ENCODE assay signal across 27 mouse cellular contexts in the genomic region with DNA sequence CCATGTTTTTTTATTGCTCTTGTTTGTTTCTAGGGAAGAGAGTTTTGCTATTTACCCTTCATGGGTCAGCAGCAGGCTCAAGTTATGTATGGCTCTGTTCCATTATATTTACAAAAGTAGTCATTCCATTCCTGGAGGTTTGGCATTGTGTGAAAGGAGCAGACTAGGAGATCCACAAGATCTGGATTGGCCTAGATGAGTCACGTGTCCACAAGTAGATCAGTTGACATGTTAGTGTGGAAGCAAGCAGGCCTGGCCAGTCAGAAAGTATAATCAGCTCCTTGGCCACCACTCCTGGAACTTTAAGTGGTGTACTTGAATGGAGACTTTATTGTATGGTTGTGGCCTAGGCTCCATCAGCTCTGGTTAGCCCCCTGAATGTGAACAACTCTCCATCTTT. TPM values are rescaled to one million over a fixed set of nuclear protein-coding genes. Genes with fewer than 3 reads are reported as not detected.
A peak's percentile ranks its signal among the peaks of the same experiment; 100 is the strongest.
DNase-seq lines count a peak whose midpoint lies in the region; ATAC-seq and TF ChIP-seq lines count a peak whose summit lies in the region.
"Had no signal": no experiment of that assay in that cellular context is flagged by ENCODE, and none has a peak within 500 bp of the region (broad histone marks: within the 10 kb centered on the region; RNA-seq: fewer than 3 reads in every experiment).

No protein-coding gene starts in this region.

- no peak overlapping the region for H3K4me3 ChIP-seq in heart, postnatal 0 days (ENCODE audit: low read depth, low read length)
- no peak overlapping the region for H3K4me3 ChIP-seq in heart, adult 2 months
- no peak overlapping the region for H3K4me3 ChIP-seq in lung, postnatal 0 days (ENCODE audit: low read depth, low read length)
- no peak overlapping the region for H3K4me3 ChIP-seq in kidney, postnatal 0 days (replicated peaks; ENCODE audit: low read depth, low read length)
- H3K4me3 ChIP-seq: embryonic facial prominence, embryonic 13.5 days; forebrain, embryonic 13.5 days; heart, embryonic 13.5 days; hindbrain, embryonic 12.5 days; limb, embryonic 12.5 days; liver, embryonic 13.5 days; lung, embryonic 15.5 days; neural tube, embryonic 12.5 days had no signal

- no peaks in the 10 kb centered on the region for H3K36me3 ChIP-seq in heart, postnatal 0 days (replicated peaks; ENCODE audit: control insufficient read depth, insufficient read depth, low read length)
- H3K36me3 ChIP-seq in heart, adult 2 months (ENCODE audit: control insufficient read depth, insufficient read depth, low read length), result no peaks in the 10 kb centered on the region
- no peaks in the 10 kb centered on the region for H3K36me3 ChIP-seq in lung, postnatal 0 days (ENCODE audit: insufficient read depth, low read length)
- H3K36me3 ChIP-seq in kidney, postnatal 0 days (ENCODE audit: insufficient read depth, low read length), result no peaks in the 10 kb centered on the region
- H3K36me3 ChIP-seq: embryonic facial prominence, embryonic 13.5 days; heart, embryonic 13.5 days; hindbrain, embryonic 12.5 days; limb, embryonic 12.5 days; liver, embryonic 13.5 days; lung, embryonic 15.5 days; neural tube, embryonic 12.5 days had no signal

- intact Hi-C loops in heart, adult 2 months (cut with DNase I), result no loop called here

- H3K27me3 ChIP-seq in heart, postnatal 0 days (ENCODE audit: control insufficient read depth, insufficient read depth, low read length), result no peaks in the 10 kb centered on the region
- no peaks in the 10 kb centered on the region for H3K27me3 ChIP-seq in heart, adult 2 months (ENCODE audit: control insufficient read depth, insufficient read depth, low read length)
- no peaks in the 10 kb centered on the region for H3K27me3 ChIP-seq in lung, postnatal 0 days (replicated peaks; ENCODE audit: insufficient read depth, low read length)
- H3K27me3 ChIP-seq in kidney, postnatal 0 days (ENCODE audit: insufficient read depth, low read length), result no peaks in the 10 kb centered on the region
- H3K27me3 ChIP-seq: forebrain, embryonic 13.5 days; heart, embryonic 13.5 days; hindbrain, embryonic 12.5 days; limb, embryonic 12.5 days; liver, embryonic 13.5 days; lung, embryonic 15.5 days; neural tube, embryonic 12.5 days had no signal

- H3K9me3 ChIP-seq in heart, postnatal 0 days (replicated peaks; ENCODE audit: control insufficient read depth, low read length), result no peaks in the 10 kb centered on the region
- H3K9me3 ChIP-seq in lung, postnatal 0 days (ENCODE audit: low read length), result no peaks in the 10 kb centered on the region
- H3K9me3 ChIP-seq in kidney, postnatal 0 days (replicated peaks; ENCODE audit: low read length), result no peaks in the 10 kb centered on the region
- H3K9me3 ChIP-seq: embryonic facial prominence, embryonic 13.5 days; forebrain, embryonic 13.5 days; heart, embryonic 13.5 days; hindbrain, embryonic 12.5 days; limb, embryonic 12.5 days; liver, embryonic 13.5 days; lung, embryonic 15.5 days; neural tube, embryonic 12.5 days had no signal

- no peak for TF ChIP-seq CTCF in heart, postnatal 0 days (IDR thresholded peaks at IDR 0.05; ENCODE audit: low read depth)
- TF ChIP-seq CTCF in heart, adult 2 months (IDR thresholded peaks at IDR 0.05), result no peak
- no peak for TF ChIP-seq CTCF in lung, postnatal 0 days (IDR thresholded peaks at IDR 0.05)
- TF ChIP-seq CTCF in kidney, postnatal 0 days (IDR thresholded peaks at IDR 0.05; ENCODE audit: low read depth), result no peak

- no peak for DNase-seq in heart, postnatal 0 days (ENCODE audit: low spot score)
- no peak for DNase-seq in heart, adult 2 months
- peak; percentile 46 for DNase-seq in lung, postnatal 0 days (ENCODE audit: low spot score)
- DNase-seq in lung, postnatal 10 days, result no peak
- DNase-seq in kidney, postnatal 0 days (ENCODE audit: low spot score), result no peak
- DNase-seq in natural killer cell, adult 2 months (ENCODE audit: low spot score in 2 of 2), result no peak
- no peak for DNase-seq in adrenal gland, adult 2 months
- DNase-seq in embryo, embryonic 10 days (ENCODE audit: low spot score), result no peak
- DNase-seq: adrenal gland, postnatal 10 days; cerebellum, adult 2 months; cerebellum, postnatal 25 days; embryo, embryonic 11 days; liver, embryonic 13.5 days; retina, postnatal 1 day; right cerebral cortex, postnatal 25 days; spleen, adult 18-20 months had no signal

- no peak overlapping the region for H3K4me2 ChIP-seq in heart, postnatal 0 days (ENCODE audit: low read depth, low read length)
- no peak overlapping the region for H3K4me2 ChIP-seq in lung, postnatal 0 days (replicated peaks; ENCODE audit: low read depth, low read length)
- no peak overlapping the region for H3K4me2 ChIP-seq in kidney, postnatal 0 days (ENCODE audit: low read length)
- H3K4me2 ChIP-seq: embryonic facial prominence, embryonic 13.5 days; forebrain, embryonic 13.5 days; heart, embryonic 13.5 days; hindbrain, embryonic 12.5 days; limb, embryonic 12.5 days; liver, embryonic 13.5 days; lung, embryonic 15.5 days; midbrain, embryonic 11.5 days; neural tube, embryonic 12.5 days had no signal

- WGBS in heart, postnatal 0 days, result 69% methylated on average over 1 of the region's 1 CpGs
- WGBS in heart, adult 2 months, result 83% methylated on average over 1 of the region's 1 CpGs
- 55% methylated on average over 1 of the region's 1 CpGs for WGBS in lung, postnatal 0 days
- 73% methylated on average over 1 of the region's 1 CpGs for WGBS in kidney, postnatal 0 days

- no peaks in the 10 kb centered on the region for H3K79me2 ChIP-seq in heart, adult 2 months (replicated peaks; ENCODE audit: control insufficient read depth, insufficient read depth, low read length)

- TF ChIP-seq POLR2A in heart, adult 2 months (IDR thresholded peaks at IDR 0.05; ENCODE audit: insufficient read depth, low read depth, low read length), result no peak

- peak; percentile 24; the same call in 1 of the 2 replicates for ATAC-seq in heart, postnatal 0 days (ENCODE audit: insufficient read depth, low read depth)
- peak; percentile 74 for ATAC-seq in lung, postnatal 0 days
- peak; percentile 20; the same call in 1 of the 2 replicates for ATAC-seq in kidney, postnatal 0 days (replicated peaks; ENCODE audit: low FRiP score, low read depth)
- ATAC-seq: activated CD4-positive, CD25-positive, alpha-beta regulatory T cell, adult 4 months; forebrain, embryonic 13.5 days; intestine, postnatal 0 days had no signal

- H3K9ac ChIP-seq in heart, postnatal 0 days (replicated peaks; ENCODE audit: low read depth, low read length), result no peak overlapping the region
- H3K9ac ChIP-seq in heart, adult 2 months (ENCODE audit: low read depth, low read length), result no peak overlapping the region
- no peak overlapping the region for H3K9ac ChIP-seq in lung, postnatal 0 days (replicated peaks; ENCODE audit: low read depth)
- no peak overlapping the region for H3K9ac ChIP-seq in kidney, postnatal 0 days (ENCODE audit: low read depth, low read length)
- H3K9ac ChIP-seq: embryonic facial prominence, embryonic 13.5 days; forebrain, embryonic 13.5 days; heart, embryonic 13.5 days; hindbrain, embryonic 12.5 days; limb, embryonic 12.5 days; liver, embryonic 13.5 days; lung, embryonic 15.5 days; neural tube, embryonic 12.5 days had no signal

- peaks cover 11% of the 10 kb centered on the region for H3K4me1 ChIP-seq in heart, postnatal 0 days (ENCODE audit: control insufficient read depth, insufficient read depth)
- H3K4me1 ChIP-seq in heart, adult 2 months (ENCODE audit: control insufficient read depth, insufficient read depth, low read length), result peaks cover 1% of the 10 kb centered on the region
- no peaks in the 10 kb centered on the region for H3K4me1 ChIP-seq in lung, postnatal 0 days (ENCODE audit: insufficient read depth, low read depth, low read length)
- peaks cover 9% of the 10 kb centered on the region for H3K4me1 ChIP-seq in kidney, postnatal 0 days (replicated peaks; ENCODE audit: insufficient read depth, low read length)
- H3K4me1 ChIP-seq: hindbrain, embryonic 12.5 days; neural tube, embryonic 12.5 days had no signal

- no peak overlapping the region for H3K27ac ChIP-seq in heart, postnatal 0 days (ENCODE audit: low read depth)
- no peak overlapping the region for H3K27ac ChIP-seq in heart, adult 2 months
- H3K27ac ChIP-seq in lung, postnatal 0 days (ENCODE audit: low read length), result no peak overlapping the region
- H3K27ac ChIP-seq in kidney, postnatal 0 days, result peak overlapping the region; percentile 56
- H3K27ac ChIP-seq: embryonic facial prominence, embryonic 13.5 days; forebrain, embryonic 13.5 days; heart, embryonic 13.5 days; hindbrain, embryonic 12.5 days; limb, embryonic 12.5 days; liver, embryonic 13.5 days; lung, embryonic 15.5 days; macrophage; neural tube, embryonic 12.5 days had no signal

- no peak for TF ChIP-seq EP300 in heart, postnatal 0 days (IDR thresholded peaks at IDR 0.05; ENCODE audit: low read depth)
- no peak for TF ChIP-seq EP300 in heart, adult 2 months (IDR thresholded peaks at IDR 0.05; ENCODE audit: insufficient read depth, low read depth, low read length)
- TF ChIP-seq EP300 in lung, postnatal 0 days (IDR thresholded peaks at IDR 0.05), result no peak

RNA-seq across cellular contexts. Expression of a gene that starts 25.2 kb away (rescaled TPM):
- total RNA-seq in heart, postnatal 0 days (2014; rRNA removed; ENCODE audit: low replicate concordance), result 16.0 and 18.0 TPM in 2 replicates
- 9.3 and 9.6 TPM in 2 replicates for polyA plus RNA-seq in heart, postnatal 0 days (2015; fragmentation: Nextera tagmentation; extraction: Ambion mirVana)
- total RNA-seq in heart, adult 2 months (2021), result 10 to 100 TPM; 33.7 to 36.2 TPM
- polyA plus RNA-seq in heart, adult 2 months (2012; rRNA removed), result 15.2 and 26.1 TPM in 2 replicates
- 14.3 and 16.1 TPM in 2 replicates for polyA plus RNA-seq in lung, postnatal 0 days (2015; fragmentation: Nextera tagmentation; extraction: Ambion mirVana)
- 29.6 and 30.9 TPM in 2 replicates for polyA plus RNA-seq in kidney, postnatal 0 days (2015; fragmentation: Nextera tagmentation; extraction: Ambion mirVana)
- 10 to 100 TPM; 27.9 to 33.3 TPM for total RNA-seq in adrenal gland, adult 2 months (2021)
- polyA plus RNA-seq in adrenal gland, adult 2 months (2012; rRNA removed), result 12.7 and 13.4 TPM in 2 replicates
- polyA plus RNA-seq: activated CD4-positive, CD25-positive, alpha-beta regulatory T cell, adult 4 months had no signal

RNA-seq across cellular contexts. Expression of a gene that starts 25.3 kb away (rescaled TPM):
- 20.6 and 70.6 TPM in 2 replicates for total RNA-seq in heart, postnatal 0 days (2014; rRNA removed; ENCODE audit: low replicate concordance)
- polyA plus RNA-seq in heart, postnatal 0 days (2015; fragmentation: Nextera tagmentation; extraction: Ambion mirVana), result 30.9 and 31.6 TPM in 2 replicates
- total RNA-seq in heart, adult 2 months (2021), result 10 to 100 TPM; 43.2 to 45.1 TPM
- 18.8 and 27.2 TPM in 2 replicates for polyA plus RNA-seq in heart, adult 2 months (2012; rRNA removed)
- 21.7 and 26.1 TPM in 2 replicates for polyA plus RNA-seq in lung, postnatal 0 days (2015; fragmentation: Nextera tagmentation; extraction: Ambion mirVana)
- 41.6 and 45.5 TPM in 2 replicates for polyA plus RNA-seq in kidney, postnatal 0 days (2015; fragmentation: Nextera tagmentation; extraction: Ambion mirVana)
- total RNA-seq in adrenal gland, adult 2 months (2021), result 100 to 1,000 TPM in 1 of 2 experiments, 10 to 100 TPM in 1; 87.3 to 125 TPM
- polyA plus RNA-seq in adrenal gland, adult 2 months (2012; rRNA removed), result 300 and 469 TPM in 2 replicates

Comparison
In these comparisons a context has a peak if more than half of its experiments do, and no peak if none do; other contexts are left out.
1. ATAC-seq: peak in every context shown above with its lines; median percentile 74 in lung, postnatal 0 days; 24 in heart, postnatal 0 days; 20 in kidney, postnatal 0 days.